Mouse (Mus musculus) forebrain, embryonic 15.5 days (tissue): ENCODE data around the gene Plcb1. TPM values are rescaled to one million over a fixed set of nuclear protein-coding genes. Genes with fewer than 3 reads are reported as not detected.

ENCODE experiments used
- ATAC-seq: fragments of 200-750 bp; cut with Nextera tagmentation; replicated peaks from 2 replicates; pipeline ENCODE4 v1.8.0; 2017; ENCODE audit warnings: mild to moderate bottlenecking, moderate TSS enrichment, moderate library complexity
- H3K27ac ChIP-seq: fragments of 300-500 bp; sonication (generic); replicated peaks from 2 replicates; pipeline ENCODE4 v1.5.1; 2015; ENCODE audit warnings: mild to moderate bottlenecking, inconsistent platforms
- H3K27me3 ChIP-seq: fragments of 300-500 bp; sonication (generic); 2 replicates; pipeline ENCODE4 v1.6.1; 2015; ENCODE audit warnings: inconsistent platforms
- H3K36me3 ChIP-seq: fragments of 300-500 bp; sonication (generic); 2 replicates; pipeline ENCODE4 v1.6.1; 2015; ENCODE audit warnings: mild to moderate bottlenecking, inconsistent platforms
- H3K4me1 ChIP-seq: fragments of 300-500 bp; sonication (generic); 2 replicates; pipeline ENCODE4 v1.6.1; 2015; ENCODE audit warnings: inconsistent platforms
- H3K4me2 ChIP-seq: fragments of 300-500 bp; sonication (generic); replicated peaks from 2 replicates; pipeline ENCODE4 v1.6.1; 2015; ENCODE audit warnings: mild to moderate bottlenecking, inconsistent platforms
- H3K4me3 ChIP-seq: fragments of 300-500 bp; sonication (generic); 2 replicates; pipeline ENCODE4 v1.5.1; 2015; ENCODE audit warnings: mild to moderate bottlenecking, inconsistent platforms
- H3K9ac ChIP-seq: fragments of 300-500 bp; sonication (generic); replicated peaks from 2 replicates; pipeline ENCODE4 v1.6.1; 2015; ENCODE audit warnings: mild to moderate bottlenecking, inconsistent platforms
- H3K9me3 ChIP-seq: fragments of 300-500 bp; sonication (generic); 2 replicates; pipeline ENCODE4 v1.6.1; 2016; ENCODE audit warnings: inconsistent platforms
- WGBS: fragments of 180-500 bp; shearing (Covaris S2); methylation state at CpG from one replicate; pipeline ENCODE4 v1.1.7; 2015; ENCODE audit warnings: mixed read lengths; 5-methylcytosine and 5-hydroxymethylcytosine counted together
- polyA plus RNA-seq: library from polyadenylated mRNA; unstranded; fragments of >200 nt; fragmentation: Nextera tagmentation; extraction: Ambion mirVana; gene quantifications from 2 replicates; pipeline ENCODE4 v1.2.1, GENCODE M21; 2015

The Plcb1 gene
- polyA plus RNA-seq, 1 experiment from 2014 or later = 45.8 TPM

DNA sequence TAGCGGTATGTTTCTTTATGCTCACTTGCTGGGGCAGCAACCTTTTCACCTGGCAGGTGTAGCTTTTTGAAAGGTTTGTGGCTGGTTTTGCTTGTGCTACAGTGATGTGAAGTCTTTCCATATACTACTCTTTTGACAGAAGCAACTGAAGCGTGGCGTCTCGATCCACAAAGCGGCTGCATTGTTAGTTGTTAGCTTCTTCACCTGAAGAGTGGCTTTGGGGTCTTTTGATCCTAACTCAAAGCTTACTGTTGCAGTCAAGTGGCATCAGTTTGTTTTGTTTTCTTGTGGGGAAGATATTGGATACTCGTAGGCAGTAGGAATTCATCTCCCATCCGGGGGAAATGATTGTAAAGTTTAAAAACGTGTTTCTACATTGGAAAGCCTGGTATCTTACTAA, 160.5 kb downstream of the Plcb1 start:
- Histone ChIP-seq H3K9me3 (no peaks in the 10 kb centered on the region), H3K36me3 (no peaks in the 10 kb centered on the region), H3K9ac (no peak overlapping the region), H3K4me1 (no peaks in the 10 kb centered on the region), H3K4me3 (no peak overlapping the region), H3K27ac (no peak overlapping the region), H3K4me2 (no peak overlapping the region), H3K27me3 (no peaks in the 10 kb centered on the region)
- 78% methylated on average over 8 of the region's 8 CpGs for WGBS
- ATAC-seq = no peak

DNA sequence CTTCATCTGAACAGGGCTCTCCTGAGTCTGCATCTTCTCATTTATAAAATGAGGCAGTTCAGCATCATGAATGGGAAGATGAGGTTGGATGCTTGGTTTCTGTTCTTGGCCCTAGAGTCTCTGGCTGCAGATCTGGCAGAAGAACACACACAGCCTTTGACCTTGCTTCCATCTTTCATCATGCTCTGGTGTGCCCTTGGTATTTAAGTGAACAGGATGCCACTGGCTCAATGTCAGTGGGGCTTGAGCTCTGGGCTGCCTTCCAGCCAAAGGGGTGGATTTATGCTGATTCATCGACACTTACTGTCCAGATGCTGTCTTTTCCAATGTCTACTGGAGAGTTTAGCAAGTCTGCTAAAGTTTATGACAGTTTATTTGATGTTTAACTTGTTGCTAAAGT, 161.0 kb downstream of the Plcb1 start:
- no peaks in the 10 kb centered on the region for H3K4me1 ChIP-seq
- no peaks in the 10 kb centered on the region for H3K36me3 ChIP-seq
- H3K9ac ChIP-seq = no peak overlapping the region
- no peak overlapping the region for H3K4me2 ChIP-seq
- H3K9me3 ChIP-seq = no peaks in the 10 kb centered on the region
- no peak overlapping the region for H3K27ac ChIP-seq
- 85% methylated on average over 1 of the region's 1 CpGs for WGBS
- H3K4me3 ChIP-seq = no peak overlapping the region
- no peak for ATAC-seq
- no peaks in the 10 kb centered on the region for H3K27me3 ChIP-seq

DNA sequence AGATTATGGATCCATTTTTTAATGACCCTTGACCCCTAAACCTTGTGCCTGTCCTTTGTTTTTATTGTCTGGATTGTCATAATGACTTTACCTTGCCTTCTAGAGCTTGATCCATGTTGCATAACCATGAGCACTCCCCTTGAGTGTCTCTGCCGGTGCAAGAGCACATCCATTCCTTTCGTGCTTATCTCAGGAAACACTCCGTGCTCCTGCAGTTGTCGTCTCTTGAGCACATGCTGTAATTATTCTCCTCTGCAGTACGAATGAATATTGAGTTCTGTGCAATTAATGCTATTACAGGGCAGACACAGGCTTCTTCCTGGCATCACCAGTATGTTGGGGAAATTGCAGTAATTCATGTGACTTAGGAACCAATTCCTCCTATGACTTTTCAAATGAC, 166.2 kb downstream of the Plcb1 start:
- H3K4me2 ChIP-seq = no peak overlapping the region
- H3K36me3 ChIP-seq = no peaks in the 10 kb centered on the region
- H3K9me3 ChIP-seq = no peaks in the 10 kb centered on the region
- no peaks in the 10 kb centered on the region for H3K27me3 ChIP-seq
- no peak overlapping the region for H3K27ac ChIP-seq
- ATAC-seq = no peak
- WGBS = 62% methylated on average over 5 of the region's 5 CpGs
- no peak overlapping the region for H3K9ac ChIP-seq
- H3K4me1 ChIP-seq = no peaks in the 10 kb centered on the region
- H3K4me3 ChIP-seq = no peak overlapping the region

DNA sequence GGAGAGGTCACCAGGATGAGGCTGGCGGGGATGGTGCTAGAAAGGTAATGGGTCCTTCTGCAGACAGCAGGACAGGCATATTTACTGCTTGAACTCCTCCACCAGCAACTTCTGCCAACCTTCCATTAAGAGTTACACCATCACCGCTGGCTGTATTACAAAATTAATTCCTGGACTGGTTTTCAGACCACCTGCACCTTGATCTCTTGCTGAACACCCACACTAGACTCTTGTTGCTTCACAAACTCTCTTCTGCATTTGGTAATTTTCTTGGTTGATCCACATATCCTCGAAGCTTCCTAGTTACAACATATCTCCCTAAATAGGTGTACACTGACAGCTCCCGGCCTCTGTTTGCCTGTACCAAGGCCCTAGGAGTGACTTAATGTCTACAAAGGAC, 170.6 kb downstream of the Plcb1 start:
- WGBS = 89% methylated on average over 4 of the region's 4 CpGs
- Histone ChIP-seq H3K4me1 (no peaks in the 10 kb centered on the region), H3K36me3 (no peaks in the 10 kb centered on the region), H3K9me3 (no peaks in the 10 kb centered on the region), H3K27me3 (no peaks in the 10 kb centered on the region), H3K27ac (no peak overlapping the region), H3K9ac (no peak overlapping the region), H3K4me2 (no peak overlapping the region), H3K4me3 (no peak overlapping the region)
- ATAC-seq = no peak

DNA sequence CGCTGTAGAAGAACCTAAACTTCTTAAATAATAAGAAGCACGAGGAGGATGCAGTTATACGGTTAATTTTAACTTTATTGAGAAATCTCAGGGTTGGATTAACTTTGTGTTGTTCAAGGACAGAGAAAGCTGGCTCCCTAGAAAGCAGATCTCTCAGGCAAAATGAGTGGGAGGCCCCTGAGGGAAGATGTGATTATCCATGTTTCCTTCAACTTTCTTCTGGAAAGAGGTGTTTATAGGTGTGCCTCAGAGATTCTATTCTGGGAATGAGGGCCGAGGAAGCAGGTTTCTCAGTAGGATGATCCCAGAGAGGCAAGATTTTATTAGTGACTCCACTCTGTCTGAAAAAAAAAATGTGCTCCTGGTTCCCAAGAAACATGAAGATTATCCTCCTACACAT, 180.3 kb downstream of the Plcb1 start:
- Histone ChIP-seq H3K9me3 (no peaks in the 10 kb centered on the region), H3K36me3 (no peaks in the 10 kb centered on the region), H3K4me3 (no peak overlapping the region), H3K4me1 (no peaks in the 10 kb centered on the region), H3K27me3 (no peaks in the 10 kb centered on the region), H3K9ac (no peak overlapping the region), H3K27ac (no peak overlapping the region), H3K4me2 (no peak overlapping the region)
- no peak for ATAC-seq
- WGBS = 87% methylated on average over 4 of the region's 4 CpGs

DNA sequence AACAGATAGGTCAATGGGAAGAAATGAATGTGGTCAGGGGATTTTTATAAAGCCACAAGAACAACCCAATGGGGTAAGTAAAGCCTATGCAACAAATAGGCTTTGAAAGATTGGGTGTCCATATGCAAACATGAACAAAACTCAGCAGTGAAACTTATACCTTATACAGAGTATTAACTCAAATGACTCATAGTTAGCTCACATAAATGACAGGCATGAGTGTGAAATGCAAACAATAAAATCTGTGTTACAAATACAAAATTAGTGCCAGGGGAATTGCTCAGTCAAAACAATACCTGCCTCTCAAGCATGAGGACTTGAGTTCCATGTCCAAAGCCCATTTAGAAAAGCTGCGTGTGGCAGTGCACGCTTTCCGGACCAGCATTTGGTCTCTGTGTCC, 182.5 kb downstream of the Plcb1 start:
- no peaks in the 10 kb centered on the region for H3K9me3 ChIP-seq
- no peak overlapping the region for H3K4me2 ChIP-seq
- no peaks in the 10 kb centered on the region for H3K27me3 ChIP-seq
- H3K4me1 ChIP-seq = no peaks in the 10 kb centered on the region
- no peak overlapping the region for H3K4me3 ChIP-seq
- WGBS = 91% methylated on average over 3 of the region's 3 CpGs
- H3K36me3 ChIP-seq = no peaks in the 10 kb centered on the region
- no peak overlapping the region for H3K9ac ChIP-seq
- ATAC-seq = no peak
- H3K27ac ChIP-seq = no peak overlapping the region

DNA sequence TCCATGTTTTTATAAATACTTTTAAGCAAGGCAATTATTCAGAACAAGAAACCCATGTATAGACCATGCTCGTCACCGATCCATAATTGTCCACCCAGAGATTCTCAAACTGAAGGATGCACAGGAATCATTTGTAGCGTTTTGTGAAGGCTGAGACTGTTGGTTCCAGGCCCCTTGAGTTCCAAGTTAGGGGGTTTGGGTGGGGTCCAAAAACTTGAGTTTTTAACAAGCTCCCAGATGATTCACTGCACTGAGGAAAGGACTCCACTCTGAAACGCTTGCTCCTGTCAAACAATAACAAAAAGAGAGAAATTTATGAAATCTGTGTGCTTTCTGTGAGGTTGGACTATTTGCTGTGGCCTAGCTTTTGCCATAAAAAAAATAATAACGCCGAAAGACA, 186.5 kb downstream of the Plcb1 start:
- H3K36me3 ChIP-seq = no peaks in the 10 kb centered on the region
- H3K4me2 ChIP-seq = no peak overlapping the region
- peaks cover 13% of the 10 kb centered on the region for H3K4me1 ChIP-seq
- H3K9me3 ChIP-seq = no peaks in the 10 kb centered on the region
- no peak overlapping the region for H3K27ac ChIP-seq
- H3K27me3 ChIP-seq = no peaks in the 10 kb centered on the region
- no peak overlapping the region for H3K4me3 ChIP-seq
- no peak overlapping the region for H3K9ac ChIP-seq
- ATAC-seq = no peak
- 87% methylated on average over 6 of the region's 6 CpGs for WGBS

DNA sequence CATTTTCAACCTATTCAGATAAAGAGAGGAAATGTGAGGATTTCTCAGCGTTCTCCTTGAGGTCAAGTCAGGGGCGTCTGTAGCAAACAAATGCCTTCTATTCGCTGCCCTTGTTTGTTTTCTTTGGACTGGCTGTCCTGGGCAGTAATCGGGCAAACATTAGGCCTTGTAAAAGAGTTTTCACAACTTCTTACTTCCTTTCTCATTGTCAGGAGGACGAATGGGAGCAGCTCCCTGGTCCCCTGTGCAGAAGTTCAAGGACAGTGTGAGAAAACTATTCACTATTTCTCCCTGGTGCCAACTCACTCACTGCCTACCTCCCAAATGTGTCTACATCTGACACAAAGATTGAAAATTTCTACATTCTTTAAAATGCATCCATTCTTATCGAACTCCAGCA, 188.8 kb downstream of the Plcb1 start:
- no peaks in the 10 kb centered on the region for H3K27me3 ChIP-seq
- no peak overlapping the region for H3K27ac ChIP-seq
- no peak for ATAC-seq
- peaks cover 22% of the 10 kb centered on the region for H3K4me1 ChIP-seq
- no peak overlapping the region for H3K4me3 ChIP-seq
- no peaks in the 10 kb centered on the region for H3K36me3 ChIP-seq
- WGBS = 60% methylated on average over 6 of the region's 6 CpGs
- H3K4me2 ChIP-seq = no peak overlapping the region
- H3K9me3 ChIP-seq = no peaks in the 10 kb centered on the region
- no peak overlapping the region for H3K9ac ChIP-seq

DNA sequence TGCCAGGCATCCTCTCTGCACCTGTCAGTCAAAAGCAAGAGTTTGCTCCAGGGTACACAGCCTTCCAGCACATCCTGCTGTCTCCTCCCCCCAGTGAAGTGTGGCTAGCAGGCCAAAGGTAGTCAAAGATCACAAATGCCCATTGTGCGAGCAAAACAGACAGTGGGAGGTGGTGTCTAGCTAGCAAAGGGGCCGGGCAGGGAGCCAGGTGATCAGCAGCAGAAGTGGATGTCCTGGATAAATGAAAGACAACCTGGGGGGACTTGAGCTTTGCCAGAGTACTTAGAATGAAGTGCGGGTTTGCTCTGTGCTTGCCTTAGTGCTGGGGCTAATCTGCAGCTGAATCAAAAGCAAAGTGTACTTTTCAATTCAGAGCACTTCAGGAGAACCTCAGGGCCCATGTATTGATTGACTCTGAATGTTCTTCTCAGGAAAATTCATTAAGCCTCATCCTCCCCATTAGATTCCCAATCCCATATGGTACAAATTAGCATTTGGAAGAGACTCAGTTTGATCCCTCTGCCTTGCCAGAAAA, 191.0 kb downstream of the Plcb1 start:
- Histone ChIP-seq H3K4me2 (no peak overlapping the region), H3K4me3 (no peak overlapping the region), H3K27me3 (no peaks in the 10 kb centered on the region), H3K27ac (peak overlapping the region; percentile 65), H3K4me1 (peaks cover 22% of the 10 kb centered on the region), H3K9ac (no peak overlapping the region), H3K9me3 (no peaks in the 10 kb centered on the region), H3K36me3 (no peaks in the 10 kb centered on the region)
- 12% methylated on average over 3 of the region's 3 CpGs for WGBS
- peak; percentile 67 for ATAC-seq

DNA sequence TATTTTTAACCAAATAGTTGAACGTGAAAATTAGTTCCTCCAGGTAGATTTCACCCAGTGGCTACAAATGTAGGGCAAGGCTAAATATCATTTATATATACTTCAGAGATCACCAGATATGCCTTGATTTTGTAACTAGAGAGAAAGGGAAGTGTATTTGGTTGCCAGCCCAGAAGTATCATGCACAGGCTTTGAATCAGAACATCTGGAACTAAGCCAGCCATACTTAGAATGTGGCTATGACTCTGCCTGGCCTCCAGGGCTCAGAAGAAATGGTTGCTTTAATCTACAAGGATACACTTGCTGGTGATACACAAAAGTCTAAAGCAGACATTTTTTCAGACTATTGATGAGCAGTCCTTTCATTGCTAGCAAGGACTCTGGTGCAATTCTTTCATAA, 191.8 kb downstream of the Plcb1 start:
- WGBS = 84% methylated on average over 1 of the region's 1 CpGs
- Histone ChIP-seq H3K36me3 (no peaks in the 10 kb centered on the region), H3K4me2 (no peak overlapping the region), H3K4me1 (peaks cover 22% of the 10 kb centered on the region), H3K27me3 (no peaks in the 10 kb centered on the region), H3K4me3 (no peak overlapping the region), H3K9ac (no peak overlapping the region), H3K9me3 (no peaks in the 10 kb centered on the region), H3K27ac (peak overlapping the region; percentile 25; the same call in 1 of the 2 replicates)
- 0 out of 2 replicates have a peak, but pooled peaks have one; percentile 32 for ATAC-seq

DNA sequence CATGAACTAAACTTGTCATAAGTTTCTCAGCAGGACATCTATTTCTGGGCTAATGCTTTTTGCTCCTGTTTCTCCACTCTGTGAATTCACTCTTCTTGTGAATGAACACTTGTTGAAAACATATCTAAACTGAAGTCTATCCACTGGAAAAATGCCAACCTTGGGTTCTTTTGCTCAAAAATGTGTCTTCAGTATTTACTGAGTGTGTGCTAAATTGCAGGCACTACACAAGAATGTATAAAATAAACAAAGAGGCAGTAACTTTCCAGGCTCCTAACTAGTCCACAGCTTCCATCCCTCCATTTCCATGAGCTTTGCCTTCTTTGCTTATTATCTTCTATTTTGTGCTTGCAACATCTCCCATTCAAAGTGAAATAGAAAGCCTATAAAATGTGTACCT, 195.5 kb downstream of the Plcb1 start:
- no peaks in the 10 kb centered on the region for H3K9me3 ChIP-seq
- no peak for ATAC-seq
- no peaks in the 10 kb centered on the region for H3K36me3 ChIP-seq

DNA sequence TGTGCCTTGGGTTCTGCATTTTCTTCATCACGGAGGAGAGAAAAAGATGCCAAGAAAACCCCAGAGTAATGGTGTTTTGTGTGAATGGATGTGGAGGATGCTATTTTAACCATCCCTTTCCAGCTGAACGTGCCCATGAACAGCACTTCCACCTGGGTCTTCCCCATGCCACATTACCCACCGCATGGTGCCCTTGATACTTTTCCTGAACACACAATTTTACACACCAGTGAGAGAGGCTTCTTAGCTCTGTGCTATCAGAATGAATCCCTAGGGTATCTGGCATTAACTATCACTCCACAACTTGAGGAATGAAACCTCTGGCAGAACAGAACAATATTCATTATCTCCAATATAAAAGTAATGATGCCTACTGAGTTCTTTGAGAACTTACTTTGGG, 199.0 kb downstream of the Plcb1 start:
- no peak for ATAC-seq
- no peak overlapping the region for H3K9ac ChIP-seq
- no peaks in the 10 kb centered on the region for H3K27me3 ChIP-seq
- H3K9me3 ChIP-seq = no peaks in the 10 kb centered on the region
- H3K27ac ChIP-seq = no peak overlapping the region
- H3K4me1 ChIP-seq = 0 out of 2 replicates have a peak, but pooled peaks cover 5% of the 10 kb centered on the region
- no peak overlapping the region for H3K4me3 ChIP-seq
- WGBS = 81% methylated on average over 3 of the region's 3 CpGs
- H3K36me3 ChIP-seq = no peaks in the 10 kb centered on the region
- no peak overlapping the region for H3K4me2 ChIP-seq

More for the DNA sequence above, 195.5 kb downstream of the Plcb1 start:
- H3K9ac ChIP-seq = no peak overlapping the region
- no peak overlapping the region for H3K27ac ChIP-seq
- H3K4me2 ChIP-seq = no peak overlapping the region
- no peaks in the 10 kb centered on the region for H3K27me3 ChIP-seq
- H3K4me1 ChIP-seq = peaks cover 18% of the 10 kb centered on the region
- H3K4me3 ChIP-seq = no peak overlapping the region

DNA sequence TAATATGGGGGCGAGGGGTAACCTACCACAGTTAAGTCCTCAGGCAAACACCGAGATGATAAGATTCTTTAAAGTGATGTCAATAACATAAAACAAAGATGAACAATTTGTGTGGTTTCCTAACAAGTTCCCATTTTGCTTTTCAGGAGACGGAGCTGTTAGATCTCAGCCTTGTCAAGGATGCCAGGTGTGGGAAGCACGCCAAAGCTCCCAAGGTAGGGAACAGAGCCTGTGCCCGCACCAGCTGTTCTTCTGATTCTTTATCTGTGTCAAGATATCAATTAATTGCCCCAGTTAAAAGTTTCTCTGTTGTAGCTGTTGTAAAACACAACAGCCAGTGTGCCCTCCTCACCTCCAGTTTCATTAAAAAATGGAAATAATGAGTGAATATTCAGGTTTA, 202.1 kb downstream of the Plcb1 start:
- Histone ChIP-seq H3K4me1 (peaks cover 5% of the 10 kb centered on the region; the same call in 1 of the 2 replicates), H3K4me3 (no peak overlapping the region), H3K9me3 (no peaks in the 10 kb centered on the region), H3K27ac (no peak overlapping the region), H3K27me3 (no peaks in the 10 kb centered on the region), H3K4me2 (no peak overlapping the region), H3K36me3 (no peaks in the 10 kb centered on the region), H3K9ac (no peak overlapping the region)
- 55% methylated on average over 5 of the region's 5 CpGs for WGBS
- no peak for ATAC-seq
